Comparison of ENCODE assay signal across 26 mouse cellular contexts in genomic region chr10:60034621-60035020, GRCm38 (mm10). TPM values are rescaled to one million over a fixed set of nuclear protein-coding genes. Genes with fewer than 3 reads are reported as not detected.
DNase-seq lines count a peak whose midpoint lies in the region; ATAC-seq lines count a peak whose summit lies in the region.
"Had no signal": no experiment of that assay in that cellular context is flagged by ENCODE, and none has a peak within 500 bp of the region (broad histone marks: within the 10 kb centered on the region; RNA-seq: fewer than 3 reads in every experiment).

No protein-coding gene starts in this region.

- H3K27me3 ChIP-seq in hindbrain, embryonic 12.5 days = no peaks in the 10 kb centered on the region
- H3K27me3 ChIP-seq in hindbrain, embryonic 16.5 days (replicated peaks; ENCODE audit: control insufficient read depth, insufficient read depth, low read length) = no peaks in the 10 kb centered on the region
- H3K27me3 ChIP-seq in liver, embryonic 11.5 days (replicated peaks; ENCODE audit: control insufficient read depth, insufficient read depth, low read length) = no peaks in the 10 kb centered on the region
- H3K27me3 ChIP-seq: embryonic facial prominence, embryonic 12.5 days; heart, embryonic 13.5 days; intestine, embryonic 15.5 days; megakaryocyte, embryonic 14.5 days had no signal

- H3K27ac ChIP-seq in hindbrain, embryonic 12.5 days = no peak overlapping the region
- H3K27ac ChIP-seq in hindbrain, embryonic 16.5 days (ENCODE audit: low read depth, low read length) = no peak overlapping the region
- no peak overlapping the region for H3K27ac ChIP-seq in liver, embryonic 11.5 days (ENCODE audit: low read depth, low read length)
- H3K27ac ChIP-seq: embryonic facial prominence, embryonic 12.5 days; heart, adult 2 months; heart, embryonic 13.5 days; hindbrain, embryonic 14.5 days; intestine, embryonic 15.5 days; left cerebral cortex, adult 2 months; liver, embryonic 14.5 days; stomach, postnatal 0 days had no signal

- H3K4me3 ChIP-seq in hindbrain, embryonic 12.5 days = no peak overlapping the region
- H3K4me3 ChIP-seq in hindbrain, embryonic 16.5 days (ENCODE audit: low read length) = no peak overlapping the region
- H3K4me3 ChIP-seq in liver, embryonic 11.5 days (ENCODE audit: low read depth, low read length) = no peak overlapping the region
- H3K4me3 ChIP-seq: embryonic facial prominence, embryonic 12.5 days; heart, adult 2 months; heart, embryonic 13.5 days; intestine, embryonic 15.5 days; left cerebral cortex, adult 2 months; megakaryocyte, embryonic 14.5 days had no signal

- 84% methylated on average over 3 of the region's 3 CpGs for WGBS in hindbrain, embryonic 12.5 days
- 73% methylated on average over 3 of the region's 3 CpGs for WGBS in hindbrain, embryonic 16.5 days
- 78% methylated on average over 3 of the region's 3 CpGs for WGBS in liver, embryonic 11.5 days

- ATAC-seq in hindbrain, embryonic 12.5 days (ENCODE audit: low FRiP score) = no peak
- no peak for ATAC-seq in hindbrain, embryonic 16.5 days
- ATAC-seq in liver, embryonic 11.5 days (replicated peaks; ENCODE audit: low FRiP score) = no peak
- ATAC-seq: forebrain, postnatal 0 days; intestine, embryonic 15.5 days had no signal

- no peaks in the 10 kb centered on the region for H3K9me3 ChIP-seq in hindbrain, embryonic 12.5 days (replicated peaks)
- H3K9me3 ChIP-seq in hindbrain, embryonic 16.5 days (ENCODE audit: control insufficient read depth, low read length) = no peaks in the 10 kb centered on the region
- H3K9me3 ChIP-seq in liver, embryonic 11.5 days (ENCODE audit: control insufficient read depth, low read length) = no peaks in the 10 kb centered on the region
- H3K9me3 ChIP-seq: embryonic facial prominence, embryonic 12.5 days; heart, embryonic 13.5 days; intestine, embryonic 15.5 days; megakaryocyte, embryonic 14.5 days had no signal

- DNase-seq in adrenal gland, adult (ENCODE audit: inconsistent age in 2 of 2, low spot score in 1 of 2) = peak; percentile 58 to 70
- DNase-seq in adrenal gland, postnatal 4 days (ENCODE audit: low spot score in 2 of 2) = no peak
- DNase-seq in adrenal gland, postnatal 25 days = peak; percentile 27
- DNase-seq in skeletal muscle tissue, adult 2 months (ENCODE audit: low read depth, low spot score) = peak; percentile 21
- DNase-seq in layer of hippocampus, adult 11-12 months (ENCODE audit: low spot score) = no peak
- DNase-seq in liver, embryonic 11.5 days (ENCODE audit: low spot score) = no peak
- DNase-seq: cerebellum, adult 11-12 months; cerebellum, postnatal 10 days; forebrain, postnatal 0 days; heart, adult 2 months; heart, postnatal 36 days; kidney, adult 8-10 months; kidney, postnatal 25 days; lung, embryonic 14.5 days; lung, postnatal 36 days; thymus, adult 2 months had no signal

- 0 out of 2 replicates have a peak overlapping the region, but pooled peaks have one; percentile 13 for H3K9ac ChIP-seq in hindbrain, embryonic 12.5 days
- no peak overlapping the region for H3K9ac ChIP-seq in hindbrain, embryonic 16.5 days (ENCODE audit: low read depth, low read length)
- H3K9ac ChIP-seq in liver, embryonic 11.5 days (ENCODE audit: low read depth, low read length) = no peak overlapping the region
- H3K9ac ChIP-seq: embryonic facial prominence, embryonic 12.5 days; forebrain, postnatal 0 days; heart, embryonic 13.5 days; hindbrain, embryonic 14.5 days; intestine, embryonic 15.5 days; liver, embryonic 14.5 days; lung, embryonic 14.5 days had no signal

- no peak overlapping the region for H3K4me2 ChIP-seq in hindbrain, embryonic 12.5 days (replicated peaks)
- no peak overlapping the region for H3K4me2 ChIP-seq in hindbrain, embryonic 16.5 days (ENCODE audit: low read length)
- no peak overlapping the region for H3K4me2 ChIP-seq in liver, embryonic 11.5 days
- H3K4me2 ChIP-seq: embryonic facial prominence, embryonic 12.5 days; heart, embryonic 13.5 days; hindbrain, embryonic 14.5 days; intestine, embryonic 15.5 days; lung, embryonic 14.5 days had no signal

- no peaks in the 10 kb centered on the region for H3K36me3 ChIP-seq in hindbrain, embryonic 12.5 days
- no peaks in the 10 kb centered on the region for H3K36me3 ChIP-seq in hindbrain, embryonic 16.5 days (ENCODE audit: control insufficient read depth, insufficient read depth, low read length)
- no peaks in the 10 kb centered on the region for H3K36me3 ChIP-seq in liver, embryonic 11.5 days (ENCODE audit: control insufficient read depth, insufficient read depth, low read length)
- H3K36me3 ChIP-seq: embryonic facial prominence, embryonic 12.5 days; heart, embryonic 13.5 days; intestine, embryonic 15.5 days had no signal

- H3K4me1 ChIP-seq in hindbrain, embryonic 12.5 days = peaks cover 17% of the 10 kb centered on the region
- H3K4me1 ChIP-seq in hindbrain, embryonic 16.5 days (ENCODE audit: control insufficient read depth, insufficient read depth, low read depth, low read length) = peaks cover 2% of the 10 kb centered on the region; the same call in 1 of the 2 replicates
- 0 out of 2 replicates have a peak, but pooled peaks cover 2% of the 10 kb centered on the region for H3K4me1 ChIP-seq in liver, embryonic 11.5 days (replicated peaks; ENCODE audit: control insufficient read depth, insufficient read depth, low read length)

RNA-seq across cellular contexts. Expression of gene Anapc16, which starts 31.7 kb away (rescaled TPM):
- total RNA-seq in adrenal gland, postnatal 4 days (2021) = 10 to 100 TPM; 82.2 to 88.4 TPM
- 113 and 119 TPM in 2 replicates for polyA plus RNA-seq in hindbrain, embryonic 12.5 days (2016; fragmentation: Nextera tagmentation; extraction: Ambion mirVana)
- polyA plus RNA-seq in hindbrain, embryonic 16.5 days (2015; fragmentation: Nextera tagmentation; extraction: Ambion mirVana) = 101 and 116 TPM in 2 replicates
- total RNA-seq in adrenal gland, postnatal 25 days (2021) = 64.1 and 67.8 TPM in 2 replicates
- polyA plus RNA-seq in liver, embryonic 11.5 days (2014; fragmentation: Nextera tagmentation; extraction: Ambion mirVana) = 77.4 and 80.0 TPM in 2 replicates

RNA-seq across cellular contexts. Expression of gene Ascc1, which starts 32.0 kb away (rescaled TPM):
- 10 to 100 TPM; 35.7 to 38.0 TPM for total RNA-seq in adrenal gland, postnatal 4 days (2021)
- 36.3 and 38.0 TPM in 2 replicates for polyA plus RNA-seq in hindbrain, embryonic 12.5 days (2016; fragmentation: Nextera tagmentation; extraction: Ambion mirVana)
- polyA plus RNA-seq in hindbrain, embryonic 16.5 days (2015; fragmentation: Nextera tagmentation; extraction: Ambion mirVana) = 47.7 and 48.3 TPM in 2 replicates
- total RNA-seq in adrenal gland, postnatal 25 days (2021) = 28.8 and 33.8 TPM in 2 replicates
- polyA plus RNA-seq in liver, embryonic 11.5 days (2014; fragmentation: Nextera tagmentation; extraction: Ambion mirVana) = 37.2 and 37.4 TPM in 2 replicates

Comparison
In these comparisons a context has a peak if more than half of its experiments do, and no peak if none do; other contexts are left out.
1. DNase-seq: peak in adrenal gland, adult (2 of 2), adrenal gland, postnatal 25 days (single experiment) and skeletal muscle tissue, adult 2 months (single experiment); none in adrenal gland, postnatal 4 days (0 of 2), layer of hippocampus, adult 11-12 months (single experiment) and liver, embryonic 11.5 days (single experiment).